In the genomic region with DNA sequence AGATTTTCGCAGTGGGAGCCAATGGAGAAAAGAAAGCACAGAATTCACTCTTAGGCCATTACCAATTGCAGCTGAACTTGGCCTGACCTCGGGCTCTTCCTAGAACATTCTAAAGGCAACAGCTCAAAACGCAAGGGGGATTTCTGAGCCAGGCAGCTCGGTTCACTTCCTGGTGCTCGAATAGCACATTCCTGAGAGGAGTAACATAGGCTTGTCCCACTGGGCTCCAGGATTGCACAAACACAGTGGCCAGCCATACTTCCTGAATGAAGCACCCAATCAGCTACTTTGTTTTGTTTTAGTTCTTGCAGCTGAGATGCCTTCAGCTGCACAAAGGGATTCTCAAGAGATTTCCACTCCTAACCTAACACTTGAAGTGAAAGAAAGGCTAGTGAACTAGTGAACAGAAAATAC, we compare ENCODE assay signal across 9 mouse cellular contexts. TPM values are rescaled to one million over a fixed set of nuclear protein-coding genes. Genes with fewer than 3 reads are reported as not detected.
DNase-seq lines count a peak whose midpoint lies in the region; ATAC-seq lines count a peak whose summit lies in the region.
"Had no signal": no experiment of that assay in that cellular context is flagged by ENCODE, and none has a peak within 500 bp of the region (broad histone marks: within the 10 kb centered on the region; RNA-seq: fewer than 3 reads in every experiment).

No protein-coding gene starts in this region.

- no peaks in the 10 kb centered on the region for H3K9me3 ChIP-seq in midbrain, embryonic 16.5 days (replicated peaks; ENCODE audit: control insufficient read depth, low read length, poor library complexity, severe bottlenecking)
- no peaks in the 10 kb centered on the region for H3K9me3 ChIP-seq in midbrain, embryonic 13.5 days
- no peaks in the 10 kb centered on the region for H3K9me3 ChIP-seq in forebrain, embryonic 15.5 days
- no peaks in the 10 kb centered on the region for H3K9me3 ChIP-seq in hindbrain, embryonic 15.5 days
- no peaks in the 10 kb centered on the region for H3K9me3 ChIP-seq in liver, embryonic 11.5 days (ENCODE audit: control insufficient read depth, low read length)
- no peaks in the 10 kb centered on the region for H3K9me3 ChIP-seq in stomach, embryonic 14.5 days (ENCODE audit: control insufficient read depth, low read depth, low read length)

- H3K27ac ChIP-seq in midbrain, embryonic 16.5 days (ENCODE audit: low read length), result peak overlapping the region; percentile 19; the same call in 1 of the 2 replicates
- no peak overlapping the region for H3K27ac ChIP-seq in midbrain, embryonic 13.5 days
- 0 out of 2 replicates have a peak overlapping the region, but pooled peaks have one; percentile 16 for H3K27ac ChIP-seq in forebrain, embryonic 15.5 days (replicated peaks)
- peak overlapping the region; percentile 51; the same call in 1 of the 2 replicates for H3K27ac ChIP-seq in hindbrain, embryonic 15.5 days (replicated peaks)
- peak overlapping the region; percentile 16; the same call in 1 of the 2 replicates for H3K27ac ChIP-seq in liver, embryonic 11.5 days (ENCODE audit: low read depth, low read length)
- peak overlapping the region; percentile 89 for H3K27ac ChIP-seq in stomach, embryonic 14.5 days (ENCODE audit: low read length)

- H3K4me3 ChIP-seq in midbrain, embryonic 16.5 days (ENCODE audit: low read depth, low read length), result no peak overlapping the region
- H3K4me3 ChIP-seq in midbrain, embryonic 13.5 days (replicated peaks), result no peak overlapping the region
- no peak overlapping the region for H3K4me3 ChIP-seq in forebrain, embryonic 15.5 days
- no peak overlapping the region for H3K4me3 ChIP-seq in hindbrain, embryonic 15.5 days
- H3K4me3 ChIP-seq in liver, embryonic 11.5 days (ENCODE audit: low read depth, low read length), result no peak overlapping the region
- H3K4me3 ChIP-seq in stomach, embryonic 14.5 days (ENCODE audit: low read depth, low read length), result peak overlapping the region; percentile 9
- H3K4me3 ChIP-seq: megakaryocyte, embryonic 14.5 days had no signal

- H3K9ac ChIP-seq in midbrain, embryonic 16.5 days (ENCODE audit: low read depth, low read length), result no peak overlapping the region
- H3K9ac ChIP-seq in midbrain, embryonic 13.5 days (replicated peaks), result no peak overlapping the region
- no peak overlapping the region for H3K9ac ChIP-seq in forebrain, embryonic 15.5 days (replicated peaks)
- H3K9ac ChIP-seq in hindbrain, embryonic 15.5 days, result no peak overlapping the region
- no peak overlapping the region for H3K9ac ChIP-seq in liver, embryonic 11.5 days (ENCODE audit: low read depth, low read length)
- H3K9ac ChIP-seq in stomach, embryonic 14.5 days (replicated peaks; ENCODE audit: low read depth, low read length), result no peak overlapping the region

- H3K4me2 ChIP-seq in midbrain, embryonic 16.5 days (ENCODE audit: low read length), result no peak overlapping the region
- no peak overlapping the region for H3K4me2 ChIP-seq in midbrain, embryonic 13.5 days (replicated peaks)
- H3K4me2 ChIP-seq in forebrain, embryonic 15.5 days (replicated peaks), result no peak overlapping the region
- H3K4me2 ChIP-seq in hindbrain, embryonic 15.5 days, result no peak overlapping the region
- H3K4me2 ChIP-seq in liver, embryonic 11.5 days, result no peak overlapping the region
- peak overlapping the region; percentile 10; the same call in 1 of the 2 replicates for H3K4me2 ChIP-seq in stomach, embryonic 14.5 days (replicated peaks; ENCODE audit: low read depth, low read length)

- H3K4me1 ChIP-seq in midbrain, embryonic 16.5 days (ENCODE audit: control insufficient read depth, insufficient read depth, low read length), result peaks cover 10% of the 10 kb centered on the region; the same call in 1 of the 2 replicates
- peaks cover 21% of the 10 kb centered on the region for H3K4me1 ChIP-seq in midbrain, embryonic 13.5 days (replicated peaks)
- H3K4me1 ChIP-seq in forebrain, embryonic 15.5 days, result peaks cover 13% of the 10 kb centered on the region; the same call in 1 of the 2 replicates
- peaks cover 23% of the 10 kb centered on the region for H3K4me1 ChIP-seq in hindbrain, embryonic 15.5 days (replicated peaks)
- peaks cover 13% of the 10 kb centered on the region for H3K4me1 ChIP-seq in liver, embryonic 11.5 days (replicated peaks; ENCODE audit: control insufficient read depth, insufficient read depth, low read length)
- peaks cover 34% of the 10 kb centered on the region for H3K4me1 ChIP-seq in stomach, embryonic 14.5 days (ENCODE audit: control insufficient read depth, insufficient read depth, low read length)
- H3K4me1 ChIP-seq: megakaryocyte, embryonic 14.5 days had no signal

- DNase-seq in liver, embryonic 11.5 days (ENCODE audit: low spot score), result no peak
- DNase-seq in left cerebral cortex, postnatal 36 days (ENCODE audit: low spot score in 2 of 2), result no peak

- intact Hi-C loops in left cerebral cortex, postnatal 36 days (cut with DNase I), result no loop called here

- WGBS in midbrain, embryonic 16.5 days, result 60% methylated on average over 5 of the region's 5 CpGs
- WGBS in midbrain, embryonic 13.5 days, result 68% methylated on average over 5 of the region's 5 CpGs
- 63% methylated on average over 5 of the region's 5 CpGs for WGBS in forebrain, embryonic 15.5 days
- 74% methylated on average over 5 of the region's 5 CpGs for WGBS in hindbrain, embryonic 15.5 days
- WGBS in liver, embryonic 11.5 days, result 50% methylated on average over 5 of the region's 5 CpGs
- 17% methylated on average over 5 of the region's 5 CpGs for WGBS in stomach, embryonic 14.5 days

- H3K36me3 ChIP-seq in midbrain, embryonic 16.5 days (ENCODE audit: control insufficient read depth, insufficient read depth, low read length), result no peaks in the 10 kb centered on the region
- H3K36me3 ChIP-seq in midbrain, embryonic 13.5 days, result 0 out of 2 replicates have a peak, but pooled peaks cover 3% of the 10 kb centered on the region
- H3K36me3 ChIP-seq in forebrain, embryonic 15.5 days, result no peaks in the 10 kb centered on the region
- no peaks in the 10 kb centered on the region for H3K36me3 ChIP-seq in hindbrain, embryonic 15.5 days
- H3K36me3 ChIP-seq in liver, embryonic 11.5 days (ENCODE audit: control insufficient read depth, insufficient read depth, low read length), result no peaks in the 10 kb centered on the region
- H3K36me3 ChIP-seq in stomach, embryonic 14.5 days (ENCODE audit: control insufficient read depth, insufficient read depth, low read length), result no peaks in the 10 kb centered on the region

- ATAC-seq in midbrain, embryonic 16.5 days, result no peak
- ATAC-seq in midbrain, embryonic 13.5 days, result no peak
- no peak for ATAC-seq in forebrain, embryonic 15.5 days (replicated peaks)
- ATAC-seq in hindbrain, embryonic 15.5 days (ENCODE audit: low FRiP score, low read depth), result no peak
- ATAC-seq in liver, embryonic 11.5 days (replicated peaks; ENCODE audit: low FRiP score), result 0 out of 2 replicates have a peak, but pooled peaks have one; percentile 21
- ATAC-seq in stomach, embryonic 14.5 days (ENCODE audit: insufficient number of reproducible peaks, insufficient read depth, low FRiP score, low read depth), result peak; percentile 82
- ATAC-seq in monocyte, adult 5-6 weeks (replicated peaks; ENCODE audit: insufficient number of reproducible peaks, low FRiP score, low TSS enrichment, poor library complexity, severe bottlenecking), result no peak

- no peaks in the 10 kb centered on the region for H3K27me3 ChIP-seq in midbrain, embryonic 16.5 days (ENCODE audit: control insufficient read depth, insufficient read depth, low read depth, low read length)
- H3K27me3 ChIP-seq in midbrain, embryonic 13.5 days, result no peaks in the 10 kb centered on the region
- H3K27me3 ChIP-seq in forebrain, embryonic 15.5 days, result no peaks in the 10 kb centered on the region
- H3K27me3 ChIP-seq in hindbrain, embryonic 15.5 days, result no peaks in the 10 kb centered on the region
- H3K27me3 ChIP-seq in liver, embryonic 11.5 days (replicated peaks; ENCODE audit: control insufficient read depth, insufficient read depth, low read length), result no peaks in the 10 kb centered on the region
- H3K27me3 ChIP-seq in stomach, embryonic 14.5 days (ENCODE audit: control insufficient read depth, insufficient read depth, low read length), result no peaks in the 10 kb centered on the region
- H3K27me3 ChIP-seq: megakaryocyte, embryonic 14.5 days had no signal

RNA-seq across cellular contexts. Expression of a gene that starts 40.1 kb away (rescaled TPM):
- 436 and 470 TPM in 2 replicates for polyA plus RNA-seq in midbrain, embryonic 16.5 days (2015; fragmentation: Nextera tagmentation; extraction: Ambion mirVana)
- polyA plus RNA-seq in midbrain, embryonic 13.5 days (2015; fragmentation: Nextera tagmentation; extraction: Ambion mirVana), result 257 and 271 TPM in 2 replicates
- 260 and 266 TPM in 2 replicates for polyA plus RNA-seq in forebrain, embryonic 15.5 days (2015; fragmentation: Nextera tagmentation; extraction: Ambion mirVana)
- polyA plus RNA-seq in hindbrain, embryonic 15.5 days (2015; fragmentation: Nextera tagmentation; extraction: Ambion mirVana), result 452 and 455 TPM in 2 replicates
- 37.8 and 44.5 TPM in 2 replicates for polyA plus RNA-seq in liver, embryonic 11.5 days (2014; fragmentation: Nextera tagmentation; extraction: Ambion mirVana)
- polyA plus RNA-seq in stomach, embryonic 14.5 days (2014; fragmentation: Nextera tagmentation; extraction: Ambion mirVana), result 160 and 171 TPM in 2 replicates
- total RNA-seq in left cerebral cortex, postnatal 36 days (2021), result 1,000 to 10,000 TPM; 1,397 to 1,549 TPM
- 66.5 to 96.2 TPM (median 88.0 TPM) in 3 replicates for total RNA-seq in monocyte, adult 5-6 weeks (2017)

Comparison
In these comparisons a context has a peak if more than half of its experiments do, and no peak if none do; other contexts are left out.
1. ATAC-seq: peak in liver, embryonic 11.5 days (single experiment) and stomach, embryonic 14.5 days (single experiment); none in midbrain, embryonic 16.5 days (single experiment), midbrain, embryonic 13.5 days (single experiment), forebrain, embryonic 15.5 days (single experiment), hindbrain, embryonic 15.5 days (single experiment) and monocyte, adult 5-6 weeks (single experiment).